Mouse (Mus musculus) lung, embryonic 16.5 days (tissue): Measurements from ENCODE around the gene Gsg1l2. TPM values are rescaled to one million over a fixed set of nuclear protein-coding genes. Genes with fewer than 3 reads are reported as not detected.

ENCODE experiments used
- ATAC-seq: fragments of 200-750 bp; cut with Nextera tagmentation; 2 replicates; pipeline ENCODE4 v1.8.0; 2017; ENCODE audit warnings: low read depth, mild to moderate bottlenecking, moderate library complexity
- H3K27ac ChIP-seq: fragments of 300-500 bp; sonication (generic); 2 replicates; pipeline ENCODE4 v1.5.1; 2014; ENCODE audit warnings: mild to moderate bottlenecking, control low read depth, low read length
- H3K27me3 ChIP-seq: fragments of 300-500 bp; sonication (generic); 2 replicates; pipeline ENCODE4 v1.6.1; 2014; ENCODE audit warnings: low read depth, low read length, mixed read lengths; ENCODE audit not compliant: control insufficient read depth, insufficient read depth
- H3K36me3 ChIP-seq: fragments of 300-500 bp; sonication (generic); 2 replicates; pipeline ENCODE4 v1.6.1; 2014; ENCODE audit warnings: low read length; ENCODE audit not compliant: control insufficient read depth, insufficient read depth
- H3K4me1 ChIP-seq: fragments of 300-500 bp; sonication (generic); replicated peaks from 2 replicates; pipeline ENCODE4 v1.6.1; 2014; ENCODE audit warnings: low read length, mixed read lengths; ENCODE audit not compliant: control insufficient read depth, insufficient read depth
- H3K4me2 ChIP-seq: fragments of 300-500 bp; sonication (generic); 2 replicates; pipeline ENCODE4 v1.6.1; 2014; ENCODE audit warnings: low read depth, low read length, control low read depth
- H3K4me3 ChIP-seq: fragments of 300-500 bp; sonication (generic); 2 replicates; pipeline ENCODE4 v1.5.1; 2014; ENCODE audit warnings: mild to moderate bottlenecking, low read length, control low read depth
- H3K9ac ChIP-seq: fragments of 300-500 bp; sonication (generic); 2 replicates; pipeline ENCODE4 v1.6.1; 2014; ENCODE audit warnings: low read length, control low read depth
- H3K9me3 ChIP-seq: fragments of 300-500 bp; sonication (generic); 2 replicates; pipeline ENCODE4 v1.6.1; 2016; ENCODE audit warnings: low read length; ENCODE audit not compliant: control insufficient read depth
- WGBS: fragments of 180-500 bp; shearing (Covaris S2); extraction: QIAGEN DNeasy Blood & Tissue Kit; methylation state at CpG from one replicate; pipeline ENCODE4 v1.1.7; 2014; 5-methylcytosine and 5-hydroxymethylcytosine counted together
- polyA plus RNA-seq: library from polyadenylated mRNA; unstranded; fragments of >200 nt; fragmentation: Nextera tagmentation; extraction: Ambion mirVana; gene quantifications from 2 replicates; pipeline ENCODE4 v1.2.1, GENCODE M21; 2015

Gene Gsg1l2
- not detected in 2 replicates for polyA plus RNA-seq

GRCm38 (mm10) chr11:67774379-67774778, at the start of gene Gsg1l2:
Gene Gsg1l2, plus strand, starts transcription at chr11:67774608.
- 77% methylated on average over 12 of the region's 12 CpGs for WGBS
- no peaks in the 10 kb centered on the region for H3K9me3 ChIP-seq
- H3K4me2 ChIP-seq: no peak within 1 kb of the TSS
- H3K4me1 ChIP-seq: no peaks in the 10 kb centered on the region
- ATAC-seq: no peak
- H3K9ac ChIP-seq: no peak within 1 kb of the TSS
- H3K4me3 ChIP-seq: no peak within 1 kb of the TSS
- no peaks in the 10 kb centered on the region for H3K36me3 ChIP-seq
- H3K27me3 ChIP-seq: no peaks in the 10 kb centered on the region
- H3K27ac ChIP-seq: no peak within 1 kb of the TSS

GRCm38 (mm10) chr11:67727095-67727494, 47.3 kb upstream of the Gsg1l2 start:
- no peaks in the 10 kb centered on the region for H3K4me1 ChIP-seq
- no peak overlapping the region for H3K9ac ChIP-seq
- no peaks in the 10 kb centered on the region for H3K36me3 ChIP-seq
- ATAC-seq: no peak; the same call in 1 of the 2 replicates
- H3K4me2 ChIP-seq: no peak overlapping the region
- WGBS: 65% methylated on average over 6 of the region's 6 CpGs
- no peak overlapping the region for H3K4me3 ChIP-seq
- H3K27ac ChIP-seq: no peak overlapping the region
- no peaks in the 10 kb centered on the region for H3K27me3 ChIP-seq
- no peaks in the 10 kb centered on the region for H3K9me3 ChIP-seq

GRCm38 (mm10) chr11:67728726-67729125, 45.7 kb upstream of the Gsg1l2 start:
- Histone ChIP-seq H3K4me2 (no peak overlapping the region), H3K36me3 (no peaks in the 10 kb centered on the region), H3K4me1 (no peaks in the 10 kb centered on the region), H3K27ac (no peak overlapping the region), H3K4me3 (no peak overlapping the region), H3K9me3 (no peaks in the 10 kb centered on the region), H3K27me3 (no peaks in the 10 kb centered on the region), H3K9ac (no peak overlapping the region)
- no peak for ATAC-seq

- WGBS: 79% methylated on average over 2 of the region's 2 CpGs
- Histone ChIP-seq H3K4me3 (no peak overlapping the region), H3K27ac (no peak overlapping the region), H3K4me1 (no peaks in the 10 kb centered on the region), H3K4me2 (no peak overlapping the region), H3K36me3 (no peaks in the 10 kb centered on the region), H3K9ac (no peak overlapping the region), H3K27me3 (no peaks in the 10 kb centered on the region), H3K9me3 (no peaks in the 10 kb centered on the region)
- no peak for ATAC-seq
Measured at GRCm38 (mm10) chr11:67731056-67731455, 43.4 kb upstream of the Gsg1l2 start.

- WGBS: 56% methylated on average over 1 of the region's 1 CpGs
- no peaks in the 10 kb centered on the region for H3K4me1 ChIP-seq
- no peaks in the 10 kb centered on the region for H3K27me3 ChIP-seq
Measured at GRCm38 (mm10) chr11:67733726-67734125, 40.7 kb upstream of the Gsg1l2 start.

GRCm38 (mm10) chr11:67734597-67734996, 39.8 kb upstream of the Gsg1l2 start:
- no peaks in the 10 kb centered on the region for H3K4me1 ChIP-seq
- H3K4me3 ChIP-seq: no peak overlapping the region
- H3K27ac ChIP-seq: no peak overlapping the region
- H3K36me3 ChIP-seq: no peaks in the 10 kb centered on the region
- H3K9me3 ChIP-seq: no peaks in the 10 kb centered on the region
- no peak overlapping the region for H3K9ac ChIP-seq
- no peak overlapping the region for H3K4me2 ChIP-seq
- no peaks in the 10 kb centered on the region for H3K27me3 ChIP-seq
- 55% methylated on average over 3 of the region's 3 CpGs for WGBS
- ATAC-seq: no peak

More at GRCm38 (mm10) chr11:67733726-67734125, 40.7 kb upstream of the Gsg1l2 start:
- no peak overlapping the region for H3K4me3 ChIP-seq
- no peak overlapping the region for H3K4me2 ChIP-seq
- no peak overlapping the region for H3K9ac ChIP-seq
- no peaks in the 10 kb centered on the region for H3K9me3 ChIP-seq
- ATAC-seq: no peak
- H3K27ac ChIP-seq: no peak overlapping the region
- no peaks in the 10 kb centered on the region for H3K36me3 ChIP-seq

- Histone ChIP-seq H3K4me2 (no peak overlapping the region), H3K4me3 (no peak overlapping the region), H3K4me1 (no peaks in the 10 kb centered on the region), H3K9me3 (no peaks in the 10 kb centered on the region), H3K27ac (no peak overlapping the region), H3K36me3 (no peaks in the 10 kb centered on the region), H3K27me3 (no peaks in the 10 kb centered on the region), H3K9ac (no peak overlapping the region)
- WGBS: 74% methylated on average over 6 of the region's 6 CpGs
- no peak for ATAC-seq
Measured at GRCm38 (mm10) chr11:67738345-67738744, 36.1 kb upstream of the Gsg1l2 start.

GRCm38 (mm10) chr11:67738846-67739490, 35.4 kb upstream of the Gsg1l2 start:
- Histone ChIP-seq H3K36me3 (no peaks in the 10 kb centered on the region), H3K4me2 (no peak overlapping the region), H3K4me3 (no peak overlapping the region), H3K27me3 (no peaks in the 10 kb centered on the region), H3K4me1 (no peaks in the 10 kb centered on the region), H3K9ac (no peak overlapping the region), H3K9me3 (no peaks in the 10 kb centered on the region), H3K27ac (no peak overlapping the region)
- ATAC-seq: no peak
- WGBS: 51% methylated on average over 5 of the region's 5 CpGs

GRCm38 (mm10) chr11:67741569-67741968, 32.8 kb upstream of the Gsg1l2 start:
- no peaks in the 10 kb centered on the region for H3K36me3 ChIP-seq
- H3K27ac ChIP-seq: no peak overlapping the region
- no peak for ATAC-seq

GRCm38 (mm10) chr11:67756287-67756686, 18.1 kb upstream of the Gsg1l2 start:
- Histone ChIP-seq H3K36me3 (no peaks in the 10 kb centered on the region), H3K9ac (no peak overlapping the region), H3K27me3 (no peaks in the 10 kb centered on the region), H3K27ac (no peak overlapping the region), H3K4me1 (no peaks in the 10 kb centered on the region), H3K4me2 (no peak overlapping the region), H3K9me3 (no peaks in the 10 kb centered on the region), H3K4me3 (no peak overlapping the region)
- WGBS: 79% methylated on average over 1 of the region's 1 CpGs
- no peak for ATAC-seq

More at GRCm38 (mm10) chr11:67741569-67741968, 32.8 kb upstream of the Gsg1l2 start:
- H3K9ac ChIP-seq: no peak overlapping the region
- no peak overlapping the region for H3K4me2 ChIP-seq
- no peaks in the 10 kb centered on the region for H3K4me1 ChIP-seq
- no peaks in the 10 kb centered on the region for H3K9me3 ChIP-seq
- no peak overlapping the region for H3K4me3 ChIP-seq
- H3K27me3 ChIP-seq: no peaks in the 10 kb centered on the region
